Mouse (Mus musculus): ENCODE data around the gene Ubr2. TPM values are rescaled to one million over a fixed set of nuclear protein-coding genes. Genes with fewer than 3 reads are reported as not detected.

Gene Ubr2
- 10 to 100 TPM; 14.1 to 20.1 TPM for polyA plus RNA-seq (2017; shearing (Covaris generic))

DNA sequence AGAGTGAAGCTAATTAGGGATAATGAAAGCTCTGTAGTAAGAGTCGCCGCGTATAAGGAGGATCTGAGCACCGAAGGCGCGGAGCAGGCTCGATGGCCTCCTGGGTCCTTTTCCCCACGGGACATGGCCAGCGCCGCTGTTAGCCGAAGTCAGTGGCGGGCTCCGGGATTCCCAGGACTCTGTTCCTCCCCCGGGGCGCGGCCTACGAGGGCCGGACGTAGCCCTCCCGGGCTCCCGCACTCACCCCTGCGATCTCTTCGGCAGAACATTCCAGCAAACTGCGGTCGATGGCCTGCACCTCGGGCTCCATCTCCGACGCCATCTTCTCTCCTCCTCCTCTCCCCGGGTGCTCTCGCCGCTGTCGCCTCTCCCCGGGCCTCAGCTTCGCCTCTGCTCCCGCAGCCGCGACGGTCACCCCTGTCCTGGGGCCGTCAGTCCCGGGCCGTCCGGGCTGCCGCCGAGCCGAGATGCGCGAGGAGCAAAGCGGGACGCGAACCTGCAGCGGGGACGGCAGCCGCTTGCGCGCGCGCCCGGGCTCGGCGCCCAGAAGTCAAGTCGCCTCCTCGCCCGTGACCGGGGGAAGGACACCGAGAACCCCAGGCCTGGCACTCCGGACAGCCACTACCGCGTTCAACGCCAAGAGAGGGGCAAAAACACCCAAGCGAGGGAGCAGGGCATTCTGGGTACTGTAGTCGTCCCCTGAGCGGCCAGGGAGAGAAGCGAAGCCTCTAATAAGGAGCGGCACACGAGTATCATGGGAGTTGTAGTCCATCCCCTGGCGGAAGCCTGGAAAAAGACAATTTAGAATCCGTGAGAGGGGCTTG is at the start of gene Ubr2:
Gene Ubr2 (minus strand): TSS at position 659 of the 824 bp plus-strand sequence.
- ATAC-seq, result peak; percentile 89

DNA sequence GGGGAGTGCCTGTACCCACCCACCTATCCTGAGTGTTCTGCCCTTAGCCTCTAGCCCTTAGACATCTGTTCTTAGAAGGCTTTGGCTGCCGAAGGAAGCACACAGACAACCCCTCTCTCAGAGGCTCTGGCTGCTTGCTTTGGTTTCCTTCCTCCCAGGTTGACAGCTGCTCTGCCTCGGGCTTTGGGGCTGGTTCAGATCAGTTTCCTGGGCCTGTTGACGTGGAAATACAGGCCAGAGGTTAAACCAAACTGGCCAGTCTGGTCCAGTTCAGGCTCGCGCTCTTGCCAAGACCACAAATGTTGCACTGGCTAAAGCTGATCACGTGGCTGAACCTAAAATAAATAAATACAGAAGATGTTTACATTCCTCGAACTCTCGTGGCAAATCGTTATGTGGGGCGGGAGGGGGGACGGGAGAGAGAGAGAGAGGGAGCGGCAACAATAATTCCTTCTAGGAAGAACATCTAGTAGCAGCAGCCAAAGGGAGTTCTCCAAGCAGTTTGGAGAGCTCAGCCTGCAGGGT is 49.5 kb upstream of the Ubr2 start:
- ATAC-seq, result no peak

DNA sequence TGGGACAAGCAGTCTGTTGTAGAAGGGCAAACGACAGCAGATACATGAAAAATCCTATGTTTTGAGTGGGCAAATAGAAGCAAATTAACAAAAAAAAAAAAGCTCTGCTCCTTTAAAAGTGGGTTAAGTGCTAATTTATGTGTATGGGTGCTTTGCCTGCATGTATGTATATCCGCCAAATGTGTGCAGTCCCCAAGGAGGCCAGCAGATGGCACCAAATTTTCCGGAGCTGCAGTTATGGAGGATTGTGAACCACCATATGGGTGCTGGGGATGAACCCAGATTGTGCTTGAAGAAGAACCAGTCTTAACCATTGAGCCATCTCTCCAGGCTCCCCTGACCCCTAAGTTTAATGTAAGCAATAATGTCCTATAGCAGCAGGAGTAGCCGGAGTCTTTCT is 47.6 kb upstream of the Ubr2 start:
- ATAC-seq, result no peak

DNA sequence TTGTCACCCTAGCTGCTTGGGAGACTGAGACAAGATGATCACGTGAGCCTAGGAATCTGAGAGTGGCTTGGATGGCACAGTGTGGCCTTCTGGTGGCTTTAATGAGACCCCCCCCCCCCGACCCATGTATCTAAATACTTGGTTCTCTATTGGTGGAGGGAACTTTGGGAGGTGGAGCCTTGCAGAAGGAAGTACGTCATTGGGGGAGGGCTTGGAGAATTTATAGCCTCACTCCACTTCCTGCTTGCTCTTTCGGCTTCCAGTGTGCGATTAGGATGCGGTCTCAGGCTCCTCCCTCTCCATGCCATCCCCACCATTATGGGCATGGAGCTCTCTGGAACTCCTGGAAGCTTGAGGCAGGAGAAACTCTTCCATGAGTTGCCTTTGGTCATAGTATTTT is 46.1 kb upstream of the Ubr2 start:
- ATAC-seq, result no peak

DNA sequence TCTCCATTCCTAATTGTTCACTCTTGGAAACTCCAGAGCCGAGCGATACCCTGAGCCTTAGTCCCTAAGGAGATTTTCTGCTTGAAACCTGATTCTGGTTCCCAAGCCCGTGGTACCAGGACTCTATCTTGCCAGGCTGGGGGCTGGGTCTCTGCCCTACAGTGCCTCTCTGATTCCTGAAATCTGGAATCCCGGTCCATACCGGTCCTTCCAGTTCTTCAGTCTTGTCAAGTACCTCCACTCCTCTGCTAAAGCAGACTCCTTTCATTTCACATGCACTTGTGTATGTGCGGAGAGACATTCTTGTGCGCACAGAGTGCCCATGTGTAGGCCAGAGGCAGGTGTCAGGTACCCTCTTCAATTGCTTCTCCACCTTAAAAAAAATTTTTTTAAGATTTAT is 44.8 kb upstream of the Ubr2 start:
- no peak for ATAC-seq

DNA sequence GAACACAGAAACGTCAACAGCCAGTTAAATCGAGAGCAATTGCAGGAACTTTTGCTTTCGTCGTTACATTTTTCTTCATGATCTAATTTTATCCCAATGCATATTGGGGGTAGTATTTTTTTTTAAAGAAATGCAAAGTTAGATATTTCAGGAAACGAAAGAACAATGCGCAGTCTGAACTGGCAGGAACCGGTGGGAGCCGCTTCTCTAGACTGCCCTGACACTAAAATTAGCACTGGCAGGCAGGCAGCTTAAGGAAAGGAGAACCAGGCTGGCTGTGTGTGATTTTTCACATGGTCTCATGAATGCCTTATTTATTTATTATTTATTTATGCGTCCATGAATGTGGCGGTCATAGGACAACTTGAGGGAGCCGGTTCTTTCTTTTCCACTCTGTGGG is 44.3 kb upstream of the Ubr2 start:
- ATAC-seq, result no peak

DNA sequence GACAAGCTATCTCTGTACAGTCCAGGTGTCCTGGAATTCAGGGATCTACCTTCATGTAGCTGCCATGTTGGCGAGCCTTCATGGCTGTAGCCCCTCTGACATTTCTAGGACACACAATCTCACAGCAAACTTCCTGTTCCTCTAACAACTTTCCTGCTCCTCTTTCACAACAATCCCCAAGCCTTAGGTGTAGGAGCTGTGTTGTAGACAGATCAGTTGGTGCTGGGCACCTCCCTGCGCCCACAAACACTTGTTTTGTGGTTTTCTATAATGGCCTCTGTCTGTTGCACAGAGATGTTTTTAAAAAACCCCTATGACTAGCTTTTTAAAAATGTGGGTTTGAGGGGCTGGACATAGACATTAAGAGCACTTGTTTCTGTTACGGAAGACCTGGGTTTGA is 40.3 kb upstream of the Ubr2 start:
- no peak for ATAC-seq

DNA sequence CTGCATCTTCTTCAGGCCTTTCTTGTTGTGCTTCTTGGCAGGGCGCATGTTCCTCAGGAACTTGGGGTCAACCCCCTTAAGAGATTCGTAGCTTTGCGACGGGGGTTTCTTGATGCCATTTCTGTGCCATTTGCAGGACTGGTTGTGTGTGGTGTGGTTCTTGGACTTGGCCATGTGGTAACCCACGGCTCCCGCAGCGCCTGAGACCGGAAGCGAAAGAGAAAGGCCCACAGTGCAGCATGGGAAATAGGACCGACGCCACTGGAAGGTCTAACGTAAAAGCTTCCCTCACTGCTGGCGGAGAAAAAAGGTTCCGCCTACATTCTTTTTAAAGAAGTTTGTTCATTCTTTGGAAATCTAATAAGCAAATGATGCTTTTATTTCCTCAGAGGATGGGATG is 32.5 kb upstream of the Ubr2 start:
- no peak for ATAC-seq

DNA sequence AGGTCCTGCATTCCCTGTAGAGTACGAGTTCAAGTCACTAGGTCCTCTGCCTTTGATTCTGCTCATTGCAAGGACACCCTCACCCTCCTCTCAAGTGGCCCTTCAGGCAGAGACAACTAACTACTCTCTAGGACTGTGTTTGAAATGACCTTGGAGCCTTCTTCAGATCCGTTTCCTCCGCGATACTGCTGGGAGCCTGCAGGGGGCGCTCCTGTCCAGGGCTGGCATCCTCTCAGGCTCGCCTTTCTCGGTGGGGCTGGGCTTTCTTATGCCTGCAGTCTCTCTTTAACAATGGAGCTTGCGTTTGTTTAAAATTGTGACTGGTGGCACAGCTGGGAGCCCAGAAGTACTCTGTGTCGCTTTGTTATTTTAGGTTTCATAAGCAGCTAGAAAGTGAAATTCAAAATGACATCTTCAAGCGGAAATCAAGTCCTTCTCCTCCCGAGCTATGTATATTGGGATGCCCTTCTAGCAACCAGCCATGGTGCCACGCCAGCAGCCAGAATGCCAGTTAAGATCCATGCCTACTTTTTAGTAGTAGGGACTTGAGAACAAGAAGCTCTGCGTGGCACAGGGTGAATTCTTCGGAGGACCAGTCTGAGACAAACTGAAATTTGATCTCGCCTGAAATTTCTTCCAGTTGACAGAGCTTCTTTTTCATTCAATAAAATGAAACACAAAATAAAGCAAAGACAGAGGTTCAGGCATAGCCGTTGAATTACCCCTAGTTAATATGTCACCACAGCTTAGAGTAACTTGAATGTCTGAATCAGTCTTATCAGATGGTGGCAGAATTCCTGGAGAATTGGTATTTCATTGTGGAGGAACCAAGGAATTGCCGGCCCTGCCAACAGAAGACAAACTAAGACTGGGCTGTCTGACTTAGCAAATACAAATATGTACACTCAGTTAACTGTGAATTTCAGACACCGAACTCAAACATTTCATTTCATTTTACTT is 28.8 kb upstream of the Ubr2 start:
- ATAC-seq, result no peak

DNA sequence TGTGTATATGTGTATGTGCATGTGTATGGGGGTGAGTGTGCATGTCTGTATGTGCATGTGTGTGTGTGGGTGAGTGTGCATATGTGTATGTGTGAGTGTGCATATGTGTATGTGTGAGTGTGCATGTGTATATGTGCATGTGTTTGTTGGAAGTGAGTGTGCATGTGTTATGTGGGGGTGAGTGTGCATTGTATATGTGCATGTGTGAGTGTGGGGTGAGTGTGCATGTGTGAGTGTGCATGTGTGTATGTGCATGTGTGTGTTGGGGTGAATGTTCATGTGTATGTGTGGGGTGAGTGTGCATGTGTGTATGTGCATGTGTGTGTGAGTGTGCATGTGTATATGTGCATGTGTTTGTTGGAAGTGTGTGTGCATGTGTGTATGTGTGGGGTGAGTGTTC is 24.2 kb upstream of the Ubr2 start:
- no peak for ATAC-seq

DNA sequence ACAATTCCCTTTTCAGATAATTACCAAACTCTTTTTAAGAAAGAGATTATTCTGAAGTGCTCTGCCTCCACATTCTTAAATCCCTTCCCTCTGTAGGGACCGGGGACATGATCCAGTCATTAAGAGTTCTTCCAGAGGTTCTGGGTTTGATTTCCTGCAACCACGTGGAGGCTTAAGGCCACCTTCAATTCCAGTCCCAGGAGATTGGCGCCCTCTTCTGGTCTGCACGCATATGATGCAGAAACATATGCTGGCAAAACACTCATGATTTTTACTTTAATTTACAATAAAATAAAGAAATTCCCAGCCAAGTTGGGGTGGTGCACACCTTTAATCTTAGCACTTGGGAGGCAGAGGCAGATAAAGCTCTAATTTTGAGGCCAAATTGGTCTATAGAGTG is 23.3 kb upstream of the Ubr2 start:
- ATAC-seq, result no peak

DNA sequence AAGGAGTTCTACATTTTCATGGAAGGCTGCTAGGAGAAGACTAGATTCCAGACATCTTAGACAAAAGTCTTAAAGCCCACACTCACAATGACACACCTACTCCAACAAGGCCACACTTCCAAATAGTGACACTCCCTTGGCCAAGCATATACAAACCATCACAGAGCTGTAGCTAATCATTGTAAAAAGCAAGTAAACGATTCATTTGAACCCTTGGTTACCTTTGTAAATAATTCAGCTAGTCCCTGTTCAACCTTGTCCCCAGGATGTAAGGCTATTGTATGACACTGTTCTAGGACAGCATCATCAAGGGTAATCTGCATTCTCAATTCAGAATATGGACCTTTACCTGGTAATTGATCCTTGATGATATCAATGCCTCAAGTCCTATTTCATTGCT is 14.4 kb upstream of the Ubr2 start:
- no peak for ATAC-seq

DNA sequence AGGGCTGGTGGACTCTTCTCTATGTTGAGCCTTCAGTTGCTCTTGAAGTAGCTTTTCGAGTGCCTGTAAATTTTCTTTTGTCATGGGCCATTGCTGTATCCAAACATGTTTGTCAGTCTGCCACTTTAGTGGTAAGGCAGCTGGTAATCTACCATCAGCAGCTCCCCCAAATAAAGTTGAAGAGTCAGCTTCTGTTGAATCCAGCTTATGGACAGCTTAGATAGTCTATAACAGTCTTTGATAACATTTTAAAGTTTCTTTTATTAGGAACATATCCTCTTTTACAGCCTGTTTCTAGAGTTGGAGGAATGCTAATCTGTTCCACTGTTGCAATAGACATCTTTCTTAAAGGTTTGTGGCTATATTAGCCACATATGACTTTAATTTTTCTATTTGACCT is 13.0 kb upstream of the Ubr2 start:
- no peak for ATAC-seq

DNA sequence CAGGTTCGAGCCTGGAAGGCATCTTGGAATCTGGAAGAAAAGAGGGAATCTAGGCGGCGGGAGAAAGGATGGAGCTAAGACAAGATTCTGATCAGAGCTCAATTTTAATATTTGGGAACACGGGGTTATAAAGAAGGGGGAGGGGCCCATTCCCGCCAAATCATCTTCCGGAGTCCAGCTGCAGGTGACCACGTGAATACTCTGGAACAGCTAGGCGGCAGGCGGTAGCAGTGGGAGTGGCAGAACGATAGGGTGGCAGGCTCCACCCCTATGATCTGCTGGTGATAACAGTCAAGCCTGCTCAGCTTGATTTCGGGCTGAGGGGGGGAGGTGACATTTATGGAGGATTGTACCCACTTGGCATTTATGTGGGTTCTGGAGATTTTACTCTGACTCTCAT is 2.5 kb upstream of the Ubr2 start:
- ATAC-seq, result no peak

DNA sequence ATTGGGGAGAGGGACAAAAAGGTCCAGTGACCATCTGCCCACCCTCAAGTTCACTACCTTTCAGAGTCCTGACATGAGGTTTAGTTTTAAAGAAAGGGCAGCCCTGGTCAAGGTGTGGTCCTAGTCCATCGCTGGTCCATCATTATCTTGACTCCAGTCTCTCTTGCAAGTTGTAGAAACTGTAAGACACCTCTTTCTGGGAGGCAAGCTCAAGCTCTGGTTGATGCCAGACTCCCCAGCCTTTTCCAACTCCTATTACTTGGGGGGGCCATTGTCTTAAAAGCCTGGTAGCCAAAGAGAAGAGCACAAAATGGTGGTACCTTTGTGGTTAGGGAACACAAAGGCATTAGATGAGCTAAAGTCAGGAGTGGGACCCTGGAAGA is 1.3 kb upstream of the Ubr2 start:
- no peak for ATAC-seq

DNA sequence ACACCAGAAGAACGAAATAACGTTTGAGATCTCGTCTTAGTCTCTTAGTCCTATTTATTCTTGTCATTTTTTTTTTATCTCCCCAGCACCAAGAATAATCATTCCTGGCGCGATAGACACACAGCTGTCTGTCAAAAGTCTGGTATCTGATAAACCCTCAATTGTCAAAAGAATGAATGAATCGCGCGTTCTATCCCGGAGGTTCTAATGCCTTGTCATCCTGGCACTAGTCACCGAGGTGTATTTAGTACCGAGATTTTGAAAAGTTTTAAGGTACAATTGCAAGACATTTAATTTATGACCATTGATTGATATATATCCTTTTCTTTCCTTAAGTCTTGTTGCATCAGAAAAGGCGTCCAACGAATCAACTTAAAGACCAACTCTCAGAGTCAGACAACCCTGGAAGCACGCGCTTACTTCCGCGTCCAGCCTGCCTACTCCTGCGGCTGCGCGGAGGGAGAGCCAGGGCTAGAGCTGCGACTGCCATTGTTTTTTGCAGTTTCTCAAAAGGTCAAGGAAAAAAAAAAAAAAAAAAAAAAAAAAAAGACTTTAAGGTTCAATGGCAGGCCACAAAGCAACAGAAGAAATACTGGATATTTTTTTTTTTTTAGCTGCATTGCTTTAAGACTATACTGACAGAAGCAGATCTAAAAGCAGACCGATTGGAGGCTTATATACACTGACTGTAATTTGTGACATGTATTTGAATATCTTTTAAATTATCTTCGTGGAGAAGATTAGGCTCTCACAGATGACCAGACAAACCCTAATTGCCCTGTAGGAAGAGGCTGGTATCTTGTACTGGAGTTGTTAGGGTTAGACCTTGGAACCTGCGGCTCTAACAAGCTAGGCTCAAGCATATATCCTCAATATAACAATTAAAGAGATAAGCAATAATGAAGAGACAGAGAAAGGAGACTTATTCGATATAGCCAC is 635 bp upstream of the Ubr2 start:
- peak; percentile 28 for ATAC-seq

DNA sequence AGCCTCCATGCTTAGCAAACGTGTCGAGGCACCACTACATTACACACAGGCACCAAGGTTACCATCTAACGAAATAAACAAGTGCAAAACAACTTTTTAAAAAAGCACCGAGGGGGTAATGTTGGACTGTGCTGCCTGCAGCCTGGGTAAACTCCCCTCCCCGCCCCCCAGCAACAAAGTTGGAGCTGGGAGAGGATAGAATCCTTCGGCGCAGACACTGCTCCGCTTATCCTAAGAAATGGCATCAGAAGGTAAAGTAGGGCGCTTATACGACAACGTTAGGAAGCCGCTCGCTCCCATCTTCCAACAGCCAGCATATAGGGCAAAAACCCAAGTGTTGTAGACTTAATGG is 834 bp downstream of the Ubr2 start:
- ATAC-seq, result no peak

DNA sequence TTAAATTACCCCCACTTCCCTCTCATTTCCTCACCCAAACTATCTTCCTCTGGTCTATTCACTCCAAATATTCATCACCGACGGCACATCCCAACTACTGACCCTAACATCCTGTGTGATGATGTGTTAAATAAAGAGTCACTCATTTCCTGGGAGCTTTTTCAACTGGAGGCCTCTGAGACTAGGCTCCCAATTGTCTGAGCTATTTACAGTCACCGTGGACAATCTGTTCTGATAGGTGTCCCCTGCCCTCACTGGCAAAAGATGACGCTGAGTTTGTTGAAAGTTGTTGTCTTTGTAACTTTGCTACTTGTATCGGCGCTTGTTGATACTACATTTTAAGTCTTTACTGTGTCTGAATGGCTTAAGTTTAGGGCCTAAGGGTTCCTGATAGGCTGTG is 1.3 kb downstream of the Ubr2 start:
- peak; percentile 15 for ATAC-seq

DNA sequence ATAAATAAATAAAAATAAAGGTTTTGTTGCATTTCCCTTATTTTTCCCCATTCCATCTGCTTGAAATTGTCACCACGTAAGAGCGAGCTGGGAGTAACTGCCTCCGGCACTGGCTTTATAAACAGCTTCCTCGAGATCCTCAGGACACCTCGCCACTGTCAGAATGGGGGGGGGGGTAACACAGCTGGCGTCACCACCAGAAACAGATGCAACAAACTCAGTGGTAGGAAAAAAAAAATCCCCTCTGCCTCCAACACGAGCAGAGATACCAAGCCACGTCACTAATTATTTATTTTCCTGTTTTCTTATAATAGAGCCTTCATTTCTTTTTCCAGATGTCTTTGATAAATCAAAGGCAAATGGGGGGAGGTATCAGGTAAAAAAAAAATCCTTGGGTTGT is 1.9 kb downstream of the Ubr2 start:
- ATAC-seq, result no peak

DNA sequence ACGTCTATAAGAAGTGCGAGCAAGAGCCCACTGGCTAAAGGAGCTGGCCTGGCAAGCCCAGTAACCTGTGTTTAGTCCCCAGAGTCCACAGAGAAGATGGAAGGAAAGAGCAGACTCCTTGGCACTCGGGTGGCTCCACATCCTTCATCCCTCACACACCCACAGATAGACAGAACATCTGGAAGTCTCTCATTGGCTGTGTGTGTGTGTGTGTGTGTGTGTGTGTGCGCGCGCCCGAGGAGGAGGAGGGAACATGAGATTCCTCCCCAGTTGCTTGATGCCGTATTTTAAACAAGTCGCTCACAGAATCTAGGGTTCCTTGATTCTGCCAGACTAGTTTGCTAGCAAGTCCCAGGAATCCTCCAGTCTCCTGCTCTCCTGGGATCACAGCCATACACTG is 3.6 kb downstream of the Ubr2 start:
- no peak for ATAC-seq

DNA sequence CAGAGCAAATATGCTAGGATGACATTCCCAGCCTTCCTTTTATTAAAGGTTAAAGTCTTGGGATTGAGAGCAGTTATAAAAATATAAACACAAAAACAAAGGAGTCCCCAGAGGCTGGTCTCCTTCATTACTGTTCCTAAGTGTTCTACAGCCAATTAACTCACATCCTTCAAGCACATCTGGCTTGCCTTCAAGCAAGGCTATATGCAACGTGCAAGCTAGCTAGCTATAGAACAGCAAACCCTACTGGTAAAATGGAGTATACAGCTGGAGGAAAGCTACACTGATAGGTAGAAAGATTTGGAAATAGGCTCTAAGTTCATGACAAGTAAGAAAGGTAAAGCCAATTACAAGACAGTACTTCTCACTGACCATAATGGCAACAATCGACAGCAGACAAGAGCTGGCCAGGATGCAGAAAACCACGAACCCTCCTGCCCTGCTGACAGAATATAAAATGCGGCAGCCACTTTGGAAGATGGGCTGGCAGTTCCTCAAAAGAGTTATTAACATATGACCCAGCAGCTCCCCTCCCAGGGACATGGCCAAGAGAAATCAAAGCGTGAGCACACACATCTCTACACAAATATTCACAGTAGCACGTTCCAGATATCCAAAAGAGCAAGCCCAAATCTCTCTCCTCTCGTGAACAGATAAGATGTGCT is 4.5 kb downstream of the Ubr2 start:
- ATAC-seq, result no peak

DNA sequence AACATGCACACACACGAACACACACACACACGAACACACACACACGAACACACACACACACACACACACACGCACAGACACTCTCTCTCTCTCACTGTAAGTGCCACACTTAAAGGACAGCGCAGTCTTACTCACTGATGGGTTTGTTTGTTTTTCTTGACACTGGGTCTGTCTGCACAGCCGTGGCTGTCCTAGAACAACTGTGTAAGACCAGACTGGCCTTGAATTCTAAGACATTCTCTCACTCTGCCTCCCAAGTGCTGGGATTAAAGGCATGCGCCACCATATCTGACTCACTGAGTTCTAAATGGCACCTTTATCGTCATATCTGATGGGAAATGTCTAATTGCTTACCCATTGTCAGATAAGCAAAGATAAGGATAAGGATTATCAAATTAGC is 7.1 kb downstream of the Ubr2 start:
- ATAC-seq, result no peak
